Mouse (Mus musculus): ENCODE results near the gene Fam187a.

The Fam187a gene

DNA sequence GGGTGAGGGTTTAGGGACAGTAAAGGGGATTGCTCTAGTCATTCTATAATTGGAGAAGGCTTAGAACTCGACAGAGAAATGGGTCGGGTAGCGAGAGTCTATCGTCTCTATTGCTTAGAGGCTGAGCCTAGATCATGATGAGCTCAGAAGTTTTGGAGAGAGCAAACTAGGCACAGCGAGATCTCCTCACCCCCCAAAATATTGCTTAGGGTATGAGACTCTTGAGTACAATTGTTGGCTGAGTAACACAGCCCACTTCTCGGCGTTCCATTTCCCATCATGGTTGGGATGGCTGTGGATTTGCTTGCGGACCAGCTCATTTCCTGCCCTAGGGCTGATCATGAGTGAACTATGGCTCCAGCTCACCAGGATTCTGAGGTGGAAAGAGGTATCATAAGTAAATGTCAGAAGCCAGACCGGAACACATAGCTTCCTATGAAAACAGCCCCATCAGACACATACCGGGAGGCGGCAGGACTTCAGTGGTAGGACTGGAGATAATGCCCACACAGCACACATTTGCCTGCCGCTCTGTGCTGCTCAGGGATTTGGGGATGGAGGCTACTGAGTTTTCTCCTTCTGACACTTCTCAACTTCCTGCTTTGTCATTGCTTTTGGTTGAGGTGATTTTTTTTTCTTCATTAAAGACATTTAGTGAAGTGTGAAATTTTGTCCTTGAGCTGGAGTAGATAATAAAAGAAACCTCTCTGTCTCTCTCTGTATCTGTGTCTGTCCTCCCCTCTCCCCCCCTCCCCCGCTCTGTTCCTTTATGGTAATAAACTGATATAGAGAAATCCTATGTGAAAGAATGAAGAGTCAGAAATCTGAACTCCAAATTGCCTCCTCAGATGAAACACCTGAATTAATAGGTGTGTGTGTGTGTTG lies 3.4 kb upstream of the Fam187a start:
- CTCF ChIA-PET, result interaction anchor here in 3 of 4 experiments (0.6 to 5.0 kb wide), 8 partner anchors 10 to 841 kb away, joined by 3 to 41 read pairs (median 6); partner anchors contain the start of gene Gfap (in 1 of the 3)
- POLR2A ChIA-PET, result interaction anchor here (0.8 to 2.7 kb wide), 65 partner anchors 8 to 506 kb away, joined by 3 to 17 read pairs (median 4); partner anchors contain the start of genes Kif18b (in 3 of the 4), Hexim1 (in 2 of the 4), Acbd4 (in 1 of the 4) and Adam11 (in 1 of the 4)

DNA sequence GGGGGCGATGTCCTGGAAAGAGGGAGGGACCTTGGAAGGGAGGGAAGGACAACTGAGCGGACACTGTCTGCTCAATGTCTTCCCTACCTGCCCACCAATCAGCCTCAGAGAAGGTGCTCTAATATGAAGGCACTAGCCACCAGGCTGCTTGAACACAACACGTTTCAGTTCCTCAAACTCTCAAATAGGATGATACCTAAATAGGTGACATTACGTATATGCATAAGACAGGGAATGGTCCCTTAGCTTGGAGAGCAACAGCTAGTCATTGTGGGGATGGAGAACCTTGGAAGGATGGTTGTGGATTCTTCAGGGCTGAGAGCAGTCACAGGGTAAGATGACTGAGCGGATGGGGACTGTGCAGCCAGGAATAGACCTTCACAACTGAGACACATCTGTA lies 2.5 kb downstream of the Fam187a start:
- ChIA-PET CTCF (interaction anchor here in 2 of 4 experiments (0.6 to 1.2 kb wide), 3 partner anchors 52 to 439 kb away, joined by 3 to 4 read pairs (median 3); partner anchors contain the start of gene Higd1b (in 1 of the 2)), POLR2A (interaction anchor here in 2 of 4 experiments (0.7 to 1.3 kb wide), 3 partner anchors 34 to 593 kb away, joined by 3 read pairs; no protein-coding TSS in a partner anchor)

DNA sequence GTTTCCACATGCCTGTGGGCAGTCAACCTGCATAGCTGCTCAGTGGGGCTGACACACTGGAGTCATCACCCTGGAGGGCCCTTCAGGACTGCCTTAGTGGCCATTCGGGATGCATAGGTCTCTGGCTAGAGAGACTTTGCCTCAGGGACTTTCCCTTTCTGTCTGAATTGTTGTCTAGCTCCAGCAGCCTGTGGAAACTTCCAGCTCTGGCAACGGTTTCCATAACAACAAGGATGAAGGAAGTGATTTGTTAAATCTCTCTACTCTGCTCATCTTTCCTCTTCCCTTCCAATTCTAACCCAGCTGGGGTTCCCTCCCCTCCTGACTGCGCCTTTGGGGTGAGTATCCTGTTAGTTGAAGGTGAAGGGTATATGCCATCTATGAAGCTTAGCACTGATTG lies 3.2 kb downstream of the Fam187a start:
- CTCF ChIA-PET, result interaction anchor here in 1 of 4 experiments (1.0 to 1.7 kb wide), 2 partner anchors 149 to 160 kb away, joined by 3 to 5 read pairs; no protein-coding TSS in a partner anchor
- POLR2A ChIA-PET, result interaction anchor here in 1 of 4 experiments (0.6 kb wide), 1 partner anchor 68 kb away, joined by 4 read pairs; no protein-coding TSS in a partner anchor

DNA sequence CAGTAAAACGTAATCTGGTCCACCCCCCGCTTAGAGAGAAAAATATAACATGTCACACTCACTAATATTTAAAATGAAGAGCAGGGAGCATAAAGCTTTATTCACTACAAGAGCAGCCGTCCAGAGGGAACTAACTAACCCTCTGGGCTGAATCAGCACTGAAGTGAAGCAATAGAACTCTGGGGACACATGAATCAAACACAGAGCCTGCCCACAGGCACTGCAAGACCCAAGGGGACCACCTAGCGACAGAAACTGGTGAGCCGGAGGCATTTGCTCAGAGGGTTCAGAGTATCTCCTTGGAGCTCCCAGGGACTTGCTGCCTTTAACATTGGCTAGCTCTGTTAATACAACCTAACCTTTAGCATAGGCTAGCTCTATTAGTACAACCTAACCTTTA lies 5.1 kb downstream of the Fam187a start:
- CTCF ChIA-PET, result interaction anchor here (0.6 to 3.4 kb wide), 12 partner anchors 11 to 151 kb away, joined by 3 to 13 read pairs (median 4); partner anchors contain the start of genes C1ql1 (in 1 of the 4) and Gfap (in 1 of the 4)
- POLR2A ChIA-PET, result interaction anchor here (0.6 to 3.0 kb wide), 12 partner anchors 9 to 1247 kb away, joined by 3 to 9 read pairs (median 4); partner anchors contain the start of genes Ccdc103 (in 4 of the 4), Eftud2 (in 4 of the 4), Kif18b (in 2 of the 4) and Hexim1 (in 1 of the 4)

DNA sequence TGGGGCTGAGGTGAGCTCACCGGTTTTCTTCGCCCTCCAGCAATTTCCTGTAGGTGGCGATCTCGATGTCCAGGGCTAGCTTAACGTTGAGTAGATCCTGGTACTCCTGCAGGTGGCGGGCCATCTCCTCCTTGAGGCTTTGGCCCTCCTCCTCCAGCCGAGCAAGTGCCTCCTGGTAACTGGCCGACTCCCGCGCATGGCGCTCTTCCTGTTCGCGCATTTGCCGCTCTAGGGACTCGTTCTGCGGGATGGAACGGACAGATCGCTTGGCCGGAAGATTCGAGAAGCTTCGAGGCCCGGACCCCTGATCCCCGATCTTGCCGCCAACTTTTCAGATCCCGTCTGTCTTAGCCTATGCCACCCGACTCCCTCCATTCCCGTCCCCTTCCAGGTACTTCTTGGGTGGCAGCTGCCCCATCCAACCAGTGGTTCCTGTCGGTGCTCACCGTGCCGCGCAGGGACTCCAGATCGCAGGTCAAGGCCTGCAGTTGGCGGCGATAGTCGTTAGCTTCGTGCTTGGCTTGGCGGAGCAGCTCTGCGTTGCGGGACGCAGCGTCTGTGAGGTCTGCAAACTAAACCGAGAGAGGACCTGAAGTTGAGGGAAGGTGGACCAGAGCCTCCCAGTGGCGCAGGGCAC lies 8.2 kb downstream of the Fam187a start:
- CTCF ChIA-PET, result interaction anchor here (0.5 to 3.2 kb wide), 107 partner anchors 8 to 1159 kb away, joined by 3 to 41 read pairs (median 4); partner anchors contain the start of genes Kif18b (in 3 of the 4), C1ql1 (in 2 of the 4), Ccdc103 (in 2 of the 4) and Eftud2 (in 2 of the 4)
- POLR2A ChIA-PET, result interaction anchor here (0.5 to 2.6 kb wide), 56 partner anchors 8 to 1273 kb away, joined by 3 to 16 read pairs (median 4); partner anchors contain the start of genes Ccdc103 (in 4 of the 4), Eftud2 (in 4 of the 4), C1ql1 (in 2 of the 4) and Hexim1 (in 2 of the 4)

DNA sequence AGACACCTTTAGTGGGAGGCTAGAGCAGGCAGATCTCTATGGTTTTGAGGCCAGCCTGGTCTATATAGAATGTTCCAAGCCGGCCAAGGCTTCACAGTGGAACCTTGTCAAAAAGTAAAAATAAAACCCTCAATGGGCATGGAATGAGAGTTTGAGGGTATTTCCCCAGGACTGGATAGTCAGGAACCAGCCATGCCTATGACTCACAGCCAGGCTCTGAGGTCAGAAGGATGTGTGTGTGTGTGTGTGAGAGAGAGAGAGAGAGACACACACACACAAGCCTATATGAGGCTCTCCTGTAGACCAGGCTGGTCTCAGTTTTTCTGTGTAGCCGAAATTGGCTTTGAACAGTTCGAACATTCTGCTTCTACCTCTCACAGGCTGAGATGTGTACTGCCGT lies 9.7 kb downstream of the Fam187a start:
- CTCF ChIA-PET, result interaction anchor here in 1 of 4 experiments (3.2 kb wide), 1 partner anchor 98 kb away, joined by 21 read pairs; no protein-coding TSS in a partner anchor
- POLR2A ChIA-PET, result interaction anchor here in 2 of 4 experiments (1.1 to 2.6 kb wide), 3 partner anchors 9 to 14 kb away, joined by 3 to 16 read pairs (median 5); partner anchors contain the start of genes Ccdc103 (in 1 of the 2) and Eftud2 (in 1 of the 2)

DNA sequence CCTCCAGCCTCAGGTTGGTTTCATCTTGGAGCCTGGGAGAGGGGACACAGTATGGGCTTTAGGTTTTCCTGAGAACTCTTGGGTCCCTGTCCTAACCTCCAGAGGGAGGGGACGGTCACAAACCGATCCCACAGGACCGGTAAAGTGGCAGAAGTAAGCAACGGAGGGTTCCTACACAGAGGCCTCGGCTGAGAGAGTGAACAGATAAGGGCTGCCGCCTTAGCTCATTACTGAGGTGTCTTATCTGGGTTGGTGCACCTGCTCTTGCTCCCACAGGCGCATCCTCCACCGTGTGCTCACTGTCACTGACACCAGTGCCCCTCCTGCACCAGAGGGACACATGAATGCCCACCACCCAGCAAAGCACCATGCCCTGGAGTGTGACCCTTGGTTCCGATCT lies 10.8 kb downstream of the Fam187a start:
- CTCF ChIA-PET, result interaction anchor here in 2 of 4 experiments (1.0 to 1.4 kb wide), 5 partner anchors 60 to 264 kb away, joined by 3 to 4 read pairs (median 3); no protein-coding TSS in a partner anchor
- POLR2A ChIA-PET, result interaction anchor here in 2 of 4 experiments (0.7 to 2.1 kb wide), 3 partner anchors 12 to 220 kb away, joined by 3 to 5 read pairs (median 4); partner anchors contain the start of genes Hexim1 (in 1 of the 2) and Kif18b (in 1 of the 2)

DNA sequence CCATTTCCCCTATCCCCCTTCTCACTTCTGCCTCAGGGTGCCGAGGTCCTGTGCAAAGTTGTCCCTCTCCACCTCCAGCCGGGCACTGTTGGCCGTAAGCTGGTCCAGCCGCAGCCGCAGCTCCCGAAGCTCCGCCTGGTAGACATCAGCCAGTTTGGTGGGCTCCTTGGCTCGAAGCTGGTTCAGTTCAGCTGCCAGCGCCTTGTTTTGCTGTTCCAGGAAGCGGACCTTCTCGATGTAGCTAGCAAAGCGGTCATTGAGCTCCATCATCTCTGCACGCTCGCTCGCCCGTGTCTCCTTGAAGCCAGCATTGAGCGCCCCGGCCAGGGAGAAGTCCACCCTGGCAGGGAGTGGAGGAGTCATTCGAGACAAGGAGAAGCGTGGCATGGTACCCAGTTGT lies 11.7 kb downstream of the Fam187a start:
- ChIA-PET CTCF (interaction anchor here in 3 of 4 experiments (0.5 to 1.4 kb wide), 10 partner anchors 28 to 430 kb away, joined by 3 to 5 read pairs (median 3); partner anchors contain the start of gene Kif18b (in 2 of the 3)), POLR2A (interaction anchor here in 2 of 4 experiments (0.7 to 2.1 kb wide), 10 partner anchors 9 to 219 kb away, joined by 3 to 5 read pairs (median 3); partner anchors contain the start of genes Hexim1 (in 1 of the 2) and Kif18b (in 1 of the 2))

DNA sequence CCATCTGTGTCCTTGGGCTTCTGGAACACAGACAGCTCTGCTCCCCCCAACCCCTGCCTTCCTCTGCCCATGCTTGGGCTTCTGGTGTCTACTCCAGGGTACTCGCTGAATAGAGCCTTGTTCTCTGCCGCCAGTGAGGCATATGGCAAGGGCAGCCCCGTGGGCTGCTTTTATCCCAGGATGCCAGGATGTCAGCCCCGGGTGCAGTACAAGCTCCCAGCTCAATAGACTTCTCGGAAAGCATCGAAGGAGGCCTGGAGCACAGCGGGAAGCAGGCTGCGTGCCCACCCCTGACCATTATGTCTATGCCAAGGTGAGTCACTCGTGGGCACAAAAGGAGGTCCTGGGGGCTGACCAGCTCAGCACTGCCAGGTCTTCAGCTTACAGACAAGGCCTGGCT lies 13.4 kb downstream of the Fam187a start:
- ChIA-PET CTCF (no interaction called here), POLR2A (interaction anchor here in 3 of 4 experiments (0.6 to 1.6 kb wide), 5 partner anchors 15 to 579 kb away, joined by 4 to 5 read pairs (median 4); partner anchors contain the start of genes Ccdc103 (in 1 of the 3), Eftud2 (in 1 of the 3), Hexim1 (in 1 of the 3) and Kif18b (in 1 of the 3))

DNA sequence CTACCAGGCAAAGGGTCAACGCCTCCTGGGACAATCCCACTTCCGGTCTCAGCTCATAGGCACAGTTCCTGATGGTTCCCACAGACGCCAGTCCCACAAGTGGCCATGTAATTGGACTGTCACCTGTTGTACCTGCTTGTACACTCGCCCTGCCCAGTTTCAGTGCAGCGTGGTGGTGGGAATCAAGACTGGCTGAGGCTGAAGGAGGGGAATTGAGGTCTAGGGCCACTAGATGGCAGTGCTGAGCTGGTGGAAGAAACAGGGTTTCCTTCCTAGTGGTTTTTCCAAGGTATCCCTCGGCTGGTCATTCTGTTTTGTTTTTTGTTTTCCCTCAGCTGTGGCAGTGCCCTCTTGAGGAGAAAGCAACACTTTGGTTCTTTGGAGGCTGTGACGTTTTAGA lies 15.8 kb downstream of the Fam187a start, which contains the start of gene Gfap:
Gene Gfap (minus strand): TSS at position 150 of the 400 bp plus-strand sequence.
- POLR2A ChIA-PET, result interaction anchor here in 2 of 4 experiments (0.6 to 3.8 kb wide), 9 partner anchors 9 to 241 kb away, joined by 3 to 14 read pairs (median 3); partner anchors contain the start of genes Ccdc103 (in 1 of the 2), Dcakd (in 1 of the 2), Eftud2 (in 1 of the 2) and Hexim2 (in 1 of the 2)
- CTCF ChIA-PET, result interaction anchor here (0.5 to 1.6 kb wide), 20 partner anchors 8 to 1408 kb away, joined by 3 to 9 read pairs (median 4); partner anchors contain the start of gene Kif18b (in 2 of the 4)

DNA sequence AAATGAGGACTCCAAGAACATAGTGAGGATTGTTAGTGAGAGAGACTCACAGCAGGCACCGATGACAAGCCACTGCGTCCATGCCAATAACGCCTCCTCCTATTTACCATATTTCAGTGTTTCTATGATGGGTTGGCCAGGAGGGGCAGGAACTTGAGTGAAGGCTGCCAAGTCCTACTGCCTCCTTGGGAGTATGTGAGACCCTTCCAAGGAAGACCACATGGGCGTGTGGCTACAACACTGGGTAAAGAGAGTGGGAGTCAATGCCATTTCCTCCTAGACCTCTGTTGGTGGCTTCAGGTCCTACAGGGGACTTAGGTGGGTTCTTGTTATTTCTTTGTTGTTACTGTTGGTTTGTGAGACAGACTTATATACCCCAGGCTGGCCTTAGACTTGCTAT lies 16.2 kb downstream of the Fam187a start:
- ChIA-PET POLR2A (interaction anchor here in 3 of 4 experiments (0.6 to 3.8 kb wide), 12 partner anchors 8 to 240 kb away, joined by 3 to 14 read pairs (median 4); partner anchors contain the start of genes Ccdc103 (in 1 of the 3), Dcakd (in 1 of the 3), Eftud2 (in 1 of the 3) and Hexim2 (in 1 of the 3)), CTCF (interaction anchor here (0.6 to 1.6 kb wide), 20 partner anchors 8 to 162 kb away, joined by 3 to 9 read pairs (median 4); partner anchors contain the start of gene Kif18b (in 2 of the 4))

DNA sequence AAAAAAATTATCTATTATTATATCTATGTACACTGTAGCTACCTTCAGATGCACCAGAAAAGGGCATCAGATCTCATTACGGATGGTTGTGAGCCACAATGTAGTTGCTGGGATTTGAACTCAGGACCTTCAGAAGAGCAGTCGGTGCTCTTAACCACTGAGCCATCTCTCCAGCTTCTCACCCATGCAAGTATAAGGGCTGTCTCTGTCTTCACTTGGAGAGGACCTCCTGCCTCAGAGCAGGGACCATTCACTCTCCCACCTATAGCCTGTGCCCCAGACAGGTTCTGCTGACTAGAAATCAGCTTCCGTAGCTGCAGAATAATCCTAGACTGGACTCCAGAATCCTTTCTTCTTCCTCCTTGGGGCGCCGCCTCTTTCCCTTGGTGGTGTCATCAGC lies 17.1 kb downstream of the Fam187a start:
- POLR2A ChIA-PET, result interaction anchor here (0.6 to 3.8 kb wide), 17 partner anchors 9 to 333 kb away, joined by 3 to 19 read pairs (median 4); partner anchors contain the start of genes Ccdc103 (in 2 of the 4), Eftud2 (in 2 of the 4) and Kif18b (in 2 of the 4)
- CTCF ChIA-PET, result interaction anchor here in 3 of 4 experiments (0.5 to 1.6 kb wide), 9 partner anchors 9 to 655 kb away, joined by 3 to 9 read pairs (median 4); no protein-coding TSS in a partner anchor

DNA sequence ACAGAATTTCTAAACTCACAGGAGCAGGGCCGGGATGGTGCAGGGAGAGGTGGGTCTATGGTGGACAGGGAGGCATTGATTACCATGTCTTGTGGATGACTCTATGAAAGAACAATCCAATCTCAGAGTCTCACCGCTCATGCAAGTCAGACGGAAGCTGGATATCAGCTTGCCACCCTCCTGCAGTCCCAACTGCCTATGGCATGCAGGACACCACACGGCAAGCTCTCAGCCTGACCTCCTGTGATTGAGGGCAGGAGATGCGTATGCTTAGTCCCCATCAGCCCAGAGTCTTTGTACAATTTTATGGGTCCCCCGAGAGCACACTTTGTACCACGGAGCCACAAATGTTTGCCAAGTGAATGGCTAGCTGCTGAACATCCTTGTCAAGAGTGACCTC lies 18.7 kb downstream of the Fam187a start:
- CTCF ChIA-PET, result no interaction called here
- POLR2A ChIA-PET, result interaction anchor here (0.6 to 3.8 kb wide), 12 partner anchors 9 to 310 kb away, joined by 3 to 19 read pairs (median 4); partner anchors contain the start of genes Kif18b (in 3 of the 4), Ccdc103 (in 1 of the 4), Dcakd (in 1 of the 4) and Eftud2 (in 1 of the 4)

DNA sequence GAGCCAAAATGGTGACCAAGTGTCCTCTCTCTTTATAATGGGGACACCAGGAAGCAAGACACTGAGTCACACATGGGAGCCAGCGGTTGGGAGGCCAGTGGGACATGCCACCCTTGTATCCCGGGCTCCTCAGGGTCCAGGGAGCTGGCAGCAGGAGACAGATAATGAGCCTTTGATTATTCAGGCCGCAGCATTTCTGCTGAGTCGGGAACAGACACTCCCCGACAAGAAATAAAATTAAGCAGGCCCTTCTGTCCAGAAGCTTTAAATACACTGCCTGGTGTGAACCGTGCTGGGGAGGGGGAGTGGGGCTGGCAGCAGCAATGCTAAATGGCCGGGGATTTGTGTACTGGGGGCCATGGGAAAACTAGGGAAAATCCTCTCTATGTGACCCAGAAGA lies 26.4 kb downstream of the Fam187a start:
- POLR2A ChIA-PET, result interaction anchor here in 2 of 4 experiments (1.1 to 7.5 kb wide), 2 partner anchors 12 to 49 kb away, joined by 3 to 45 read pairs; partner anchors contain the start of gene Kif18b (in 1 of the 2)
- CTCF ChIA-PET, result interaction anchor here in 3 of 4 experiments (0.6 to 0.7 kb wide), 3 partner anchors 19 to 44 kb away, joined by 3 to 6 read pairs (median 4); no protein-coding TSS in a partner anchor

DNA sequence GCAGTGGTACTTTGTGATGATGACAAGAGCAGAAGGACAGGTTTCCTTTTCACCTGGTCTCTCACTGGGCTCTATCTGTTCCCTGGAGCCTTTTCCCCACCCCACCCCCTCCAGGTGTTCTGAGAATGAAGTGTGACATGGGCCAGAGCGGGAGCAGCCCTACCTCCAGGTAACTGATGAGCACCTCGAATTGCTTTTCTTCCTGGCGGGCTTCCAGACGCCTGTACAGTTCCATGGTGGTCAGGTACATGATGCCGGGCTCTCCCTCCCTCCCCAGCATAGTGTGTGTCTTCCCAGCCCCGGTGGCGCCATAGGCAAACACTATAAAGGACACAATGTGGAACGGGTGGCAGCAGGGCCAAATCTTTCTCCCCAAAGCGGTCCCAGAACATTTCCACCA lies 30.4 kb downstream of the Fam187a start:
- ChIA-PET POLR2A (interaction anchor here in 2 of 4 experiments (1.4 to 3.9 kb wide), 2 partner anchors 10 kb away, joined by 7 to 16 read pairs; partner anchors contain the start of gene Kif18b (in 2 of the 2)), CTCF (no interaction called here)

DNA sequence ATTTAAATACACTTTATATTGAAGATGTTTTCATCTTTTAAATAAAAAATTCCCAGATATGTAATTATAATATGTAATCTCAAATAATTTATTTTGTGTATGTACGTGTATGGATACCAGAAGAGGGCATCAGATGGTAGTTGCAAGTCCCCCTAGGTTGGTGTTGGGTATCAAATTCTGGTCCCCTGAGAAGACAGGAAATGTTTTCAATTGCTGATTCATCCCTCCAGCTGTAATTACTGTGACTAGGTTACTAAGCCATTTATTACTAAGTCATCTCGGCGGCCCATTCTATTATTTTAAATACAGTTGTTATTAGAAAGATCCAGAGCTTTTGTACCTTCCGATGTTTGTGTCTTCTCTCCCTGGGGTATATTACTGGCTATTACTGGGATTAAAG lies 33.1 kb downstream of the Fam187a start:
- POLR2A ChIA-PET, result interaction anchor here in 3 of 4 experiments (0.6 to 1.6 kb wide), 8 partner anchors 9 to 198 kb away, joined by 3 to 5 read pairs (median 4); partner anchors contain the start of gene Hexim1 (in 1 of the 3)
- CTCF ChIA-PET, result interaction anchor here in 1 of 4 experiments (0.6 kb wide), 1 partner anchor 235 kb away, joined by 3 read pairs; no protein-coding TSS in a partner anchor
